17 mouse cellular contexts compared by ENCODE assay signal in the genomic region with DNA sequence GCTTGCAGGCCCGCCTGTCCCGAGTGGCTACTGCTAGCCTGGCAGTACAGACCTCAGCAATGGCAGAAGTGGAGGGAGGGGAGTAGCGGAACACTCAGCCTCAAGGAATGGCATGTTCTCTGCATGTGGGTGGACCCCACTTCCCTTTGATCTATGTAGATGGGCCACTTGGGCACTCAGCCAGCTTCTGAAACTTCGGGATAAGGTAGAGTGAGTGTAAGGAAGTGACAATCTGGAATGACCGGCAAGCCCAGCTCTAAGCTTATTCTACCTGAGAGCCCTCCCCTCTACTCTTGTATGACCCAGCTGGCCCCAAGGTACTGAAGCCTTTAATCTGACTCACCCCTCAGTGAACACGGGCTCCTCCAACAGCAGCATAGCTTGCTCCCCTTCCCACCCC. TPM values are rescaled to one million over a fixed set of nuclear protein-coding genes. Genes with fewer than 3 reads are reported as not detected.
A peak's percentile ranks its signal among the peaks of the same experiment; 100 is the strongest.
DNase-seq lines count a peak whose midpoint lies in the region; ATAC-seq lines count a peak whose summit lies in the region.
"Had no signal": no experiment of that assay in that cellular context is flagged by ENCODE, and none has a peak within 500 bp of the region (broad histone marks: within the 10 kb centered on the region; RNA-seq: fewer than 3 reads in every experiment).

No protein-coding gene starts in this region.

- no peak overlapping the region for H3K27ac ChIP-seq in forebrain, embryonic 13.5 days
- H3K27ac ChIP-seq in forebrain, embryonic 16.5 days (ENCODE audit: low read length), result no peak overlapping the region
- H3K27ac ChIP-seq in embryonic facial prominence, embryonic 15.5 days (replicated peaks), result no peak overlapping the region
- H3K27ac ChIP-seq: limb, embryonic 15.5 days; macrophage; neural tube, embryonic 13.5 days had no signal

- no peak overlapping the region for H3K9ac ChIP-seq in forebrain, embryonic 13.5 days
- no peak overlapping the region for H3K9ac ChIP-seq in forebrain, embryonic 16.5 days (replicated peaks; ENCODE audit: low read depth, low read length)
- no peak overlapping the region for H3K9ac ChIP-seq in embryonic facial prominence, embryonic 15.5 days
- H3K9ac ChIP-seq: limb, embryonic 15.5 days; neural tube, embryonic 13.5 days had no signal

- peak; percentile 38; the same call in 1 of the 2 replicates for ATAC-seq in forebrain, embryonic 13.5 days
- no peak for ATAC-seq in forebrain, embryonic 16.5 days
- ATAC-seq in embryonic facial prominence, embryonic 15.5 days (ENCODE audit: insufficient number of reproducible peaks, low FRiP score, low TSS enrichment, low read depth), result peak; percentile 43
- ATAC-seq: activated CD4-positive, CD25-positive, alpha-beta regulatory T cell, adult 4 months had no signal

- H3K4me3 ChIP-seq in forebrain, embryonic 13.5 days, result no peak overlapping the region
- H3K4me3 ChIP-seq in forebrain, embryonic 16.5 days (replicated peaks; ENCODE audit: low read length), result no peak overlapping the region
- no peak overlapping the region for H3K4me3 ChIP-seq in embryonic facial prominence, embryonic 15.5 days (replicated peaks)
- H3K4me3 ChIP-seq: limb, embryonic 15.5 days; neural tube, embryonic 13.5 days had no signal

- no peaks in the 10 kb centered on the region for H3K27me3 ChIP-seq in forebrain, embryonic 13.5 days
- H3K27me3 ChIP-seq in forebrain, embryonic 16.5 days (replicated peaks; ENCODE audit: control insufficient read depth, insufficient read depth, low read length), result no peaks in the 10 kb centered on the region
- no peaks in the 10 kb centered on the region for H3K27me3 ChIP-seq in embryonic facial prominence, embryonic 15.5 days
- H3K27me3 ChIP-seq: CH12.LX; limb, embryonic 15.5 days; neural tube, embryonic 13.5 days had no signal

- no peaks in the 10 kb centered on the region for H3K9me3 ChIP-seq in forebrain, embryonic 13.5 days (replicated peaks)
- no peaks in the 10 kb centered on the region for H3K9me3 ChIP-seq in forebrain, embryonic 16.5 days (ENCODE audit: control insufficient read depth, low read length)
- no peaks in the 10 kb centered on the region for H3K9me3 ChIP-seq in embryonic facial prominence, embryonic 15.5 days (replicated peaks)
- H3K9me3 ChIP-seq: limb, embryonic 15.5 days; neural tube, embryonic 13.5 days had no signal

- WGBS in forebrain, embryonic 13.5 days, result 93% methylated on average over 6 of the region's 6 CpGs
- WGBS in forebrain, embryonic 16.5 days, result 89% methylated on average over 6 of the region's 6 CpGs
- 69% methylated on average over 6 of the region's 6 CpGs for WGBS in embryonic facial prominence, embryonic 15.5 days

- H3K4me2 ChIP-seq in forebrain, embryonic 13.5 days, result no peak overlapping the region
- no peak overlapping the region for H3K4me2 ChIP-seq in forebrain, embryonic 16.5 days (ENCODE audit: low read length)
- no peak overlapping the region for H3K4me2 ChIP-seq in embryonic facial prominence, embryonic 15.5 days (replicated peaks)
- H3K4me2 ChIP-seq: heart, embryonic 11.5 days; limb, embryonic 15.5 days; neural tube, embryonic 13.5 days had no signal

- H3K36me3 ChIP-seq in forebrain, embryonic 13.5 days (ENCODE audit: poor library complexity, severe bottlenecking), result no peaks in the 10 kb centered on the region
- no peaks in the 10 kb centered on the region for H3K36me3 ChIP-seq in forebrain, embryonic 16.5 days (ENCODE audit: control insufficient read depth, insufficient read depth)
- H3K36me3 ChIP-seq in embryonic facial prominence, embryonic 15.5 days, result no peaks in the 10 kb centered on the region
- H3K36me3 ChIP-seq: limb, embryonic 15.5 days; neural tube, embryonic 13.5 days had no signal

- H3K4me1 ChIP-seq in forebrain, embryonic 13.5 days, result no peaks in the 10 kb centered on the region
- H3K4me1 ChIP-seq in forebrain, embryonic 16.5 days (replicated peaks; ENCODE audit: control insufficient read depth, insufficient read depth, low read length), result no peaks in the 10 kb centered on the region
- H3K4me1 ChIP-seq in embryonic facial prominence, embryonic 15.5 days, result no peaks in the 10 kb centered on the region
- H3K4me1 ChIP-seq: limb, embryonic 15.5 days; neural tube, embryonic 13.5 days had no signal

- DNase-seq in kidney, postnatal 10 days, result peak; percentile 34
- no peak for DNase-seq in kidney, adult 8-10 months
- DNase-seq in lung, postnatal 25 days (ENCODE audit: low spot score), result peak; percentile 86
- DNase-seq in right cerebral cortex, adult 2 months (ENCODE audit: low spot score in 2 of 2), result no peak
- DNase-seq in layer of hippocampus, postnatal 25 days (ENCODE audit: extremely low spot score in 1 of 2, low spot score in 1 of 2), result no peak
- DNase-seq: gastrocnemius, postnatal 25 days; right cerebral cortex, postnatal 4 days; thymus, postnatal 36 days had no signal

RNA-seq across cellular contexts. Expression of a gene that starts 45.8 kb away (rescaled TPM):
- 8.2 and 9.3 TPM in 2 replicates for polyA plus RNA-seq in forebrain, embryonic 13.5 days (2015; fragmentation: Nextera tagmentation; extraction: Ambion mirVana)
- polyA plus RNA-seq in forebrain, embryonic 16.5 days (2015; fragmentation: Nextera tagmentation; extraction: Ambion mirVana), result 18.9 and 28.1 TPM in 2 replicates
- 58.9 and 67.1 TPM in 2 replicates for polyA plus RNA-seq in embryonic facial prominence, embryonic 15.5 days (2015; fragmentation: Nextera tagmentation; extraction: Ambion mirVana)
- 10 to 100 TPM; 15.2 to 18.1 TPM for total RNA-seq in layer of hippocampus, postnatal 25 days (2021)

Comparison
In these comparisons a context has a peak if more than half of its experiments do, and no peak if none do; other contexts are left out.
1. DNase-seq: peak in kidney, postnatal 10 days (single experiment) and lung, postnatal 25 days (single experiment); none in kidney, adult 8-10 months (0 of 2), right cerebral cortex, adult 2 months (0 of 2) and layer of hippocampus, postnatal 25 days (0 of 2).